Mouse (Mus musculus) stomach, postnatal 0 days (tissue): ENCODE measurements around the gene Ppan.

Experiments used
- CTCF ChIP-seq: IDR thresholded peaks from 2 replicates; pipeline ENCODE4 v1.5.1; 2016; ENCODE audit warnings: antibody characterized with exemption, low read depth, mild to moderate bottlenecking, moderate library complexity
- EP300 ChIP-seq: optimal IDR thresholded peaks from 2 replicates; pipeline ENCODE3; 2016; ENCODE audit warnings: antibody characterized with exemption

DNA sequence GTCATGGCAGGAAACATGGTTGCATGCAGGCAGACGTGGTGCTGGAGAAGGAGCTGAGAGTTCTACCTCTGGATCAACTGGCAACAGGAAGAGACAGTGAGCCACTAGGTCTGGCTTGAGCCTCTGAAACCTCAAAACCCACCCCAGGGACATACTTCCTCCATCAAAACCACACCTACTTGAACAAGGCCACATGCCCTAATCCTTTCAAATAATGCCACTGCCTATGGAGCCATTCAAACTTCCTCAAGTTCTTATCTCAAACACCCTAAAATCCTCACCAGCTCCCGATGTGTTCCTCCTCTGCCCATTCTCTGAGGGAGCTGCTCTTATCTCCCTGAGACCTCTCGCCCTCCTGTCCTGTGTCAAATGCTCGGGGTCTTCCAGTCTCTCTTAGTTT, 45.8 kb upstream of the Ppan start:
- TF ChIP-seq CTCF (no peak), EP300 (no peak)
